Mouse (Mus musculus): ENCODE measurements at regions not wholly inside any gene's neighbourhood (a gene's known extent, or its start where the extent isn't known, plus 50 kb on each side); places are given as distances from the start of the nearest gene placed in this dataset.

DNA sequence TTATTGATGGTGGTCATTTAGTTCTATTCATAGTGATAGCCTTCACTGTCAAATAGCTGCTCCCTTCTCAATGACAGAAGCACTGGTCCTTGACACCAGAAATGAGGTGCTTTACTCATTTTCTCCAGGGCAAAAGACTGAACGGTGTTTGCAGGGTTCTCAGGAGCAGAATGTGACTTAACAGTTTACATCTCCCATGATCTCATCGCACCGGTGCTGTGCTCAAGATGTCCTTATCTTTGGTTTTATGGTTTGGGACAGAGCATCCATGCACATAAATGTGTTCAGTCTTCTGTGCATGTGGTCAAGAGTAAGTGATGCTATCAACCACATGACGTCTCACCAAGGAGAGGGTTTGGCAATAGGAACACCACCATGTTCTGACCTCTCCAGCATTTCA is 78.1 kb upstream of the Pdc start:
- peaks cover 6% of the 10 kb centered on the region; the same call in 1 of the 2 replicates for H3K9me3 ChIP-seq (replicated peaks)
- DNase-seq (ENCODE audit: low spot score) (no peak), ATAC-seq (ENCODE audit: extremely low read depth, insufficient number of reproducible peaks, low FRiP score, poor library complexity, severe bottlenecking) (no peak)
- TF ChIP-seq GATA2 (IDR thresholded peaks at IDR 0.05; ENCODE audit: borderline replicate concordance, low read depth, low read length) (no peak), POLR2AphosphoS5 (IDR thresholded peaks at IDR 0.05; ENCODE audit: insufficient replicate concordance, low read depth, low read length) (no peak), TAL1 (conservative IDR thresholded peaks at IDR 0.05; ENCODE audit: low read depth, low read length) (no peak), CTCF (IDR thresholded peaks at IDR 0.05; ENCODE audit: low read depth, low read length) (no peak), GATA1 (IDR thresholded peaks at IDR 0.05; ENCODE audit: borderline replicate concordance, low read length) (no peak)
- no peaks in the 10 kb centered on the region for H3K4me1 ChIP-seq (ENCODE audit: insufficient read depth, low read depth, low read length)
- no peaks in the 10 kb centered on the region for H3K27me3 ChIP-seq (ENCODE audit: insufficient read depth, low read length)
- H3K4me3 ChIP-seq (ENCODE audit: low read depth, low read length) = no peak overlapping the region
- H3K36me3 ChIP-seq (replicated peaks) = no peaks in the 10 kb centered on the region

DNA sequence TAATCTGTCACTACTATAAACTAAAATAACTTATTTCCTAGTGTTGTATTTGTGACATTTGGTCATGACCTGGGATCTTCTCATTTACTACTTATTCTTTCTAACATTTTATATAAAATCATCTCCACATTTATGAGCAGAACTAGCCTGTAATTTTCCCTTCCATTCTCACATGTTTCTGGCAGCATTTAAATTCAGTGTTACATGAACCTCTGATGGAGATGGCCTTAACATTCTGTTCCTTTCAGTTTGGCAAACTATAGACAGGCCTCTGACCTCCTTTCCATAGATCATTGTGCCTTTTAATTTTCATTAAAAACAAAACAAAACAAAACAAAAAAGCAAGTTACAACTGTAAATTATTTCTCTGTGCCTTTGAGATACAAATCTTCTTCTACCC is 77.1 kb upstream of the Pdc start:
- ATAC-seq (ENCODE audit: extremely low read depth, insufficient number of reproducible peaks, low FRiP score, poor library complexity, severe bottlenecking) = no peak

DNA sequence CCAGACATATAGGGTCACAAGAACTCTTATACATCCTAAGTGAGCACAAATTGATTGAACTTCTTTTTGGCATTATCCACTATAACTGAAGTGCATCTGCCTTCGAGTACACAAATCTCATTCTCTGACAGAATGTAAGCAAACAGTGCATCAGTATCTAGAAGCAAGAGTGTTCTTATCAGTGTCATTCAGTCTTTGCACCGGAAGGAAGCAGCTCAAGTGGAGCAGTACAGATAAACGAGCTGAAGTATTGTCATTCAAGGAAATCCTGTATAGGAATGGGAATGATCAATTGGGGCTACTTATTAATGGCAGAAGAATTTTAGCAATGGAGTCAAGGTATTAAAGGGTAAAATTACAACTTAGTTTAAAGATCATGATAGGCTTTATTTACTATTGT is 74.3 kb upstream of the Pdc start:
- DNase-seq (ENCODE audit: low spot score) (no peak), ATAC-seq (ENCODE audit: extremely low read depth, insufficient number of reproducible peaks, low FRiP score, poor library complexity, severe bottlenecking) (no peak)
- Histone ChIP-seq H3K4me3 (ENCODE audit: low read depth, low read length) (no peak overlapping the region), H3K27me3 (ENCODE audit: insufficient read depth, low read length) (no peaks in the 10 kb centered on the region), H3K36me3 (replicated peaks) (no peaks in the 10 kb centered on the region), H3K4me1 (ENCODE audit: insufficient read depth, low read depth, low read length) (no peaks in the 10 kb centered on the region), H3K9me3 (replicated peaks) (peaks cover 8% of the 10 kb centered on the region; the same call in 1 of the 2 replicates)
- TF ChIP-seq GATA2 (IDR thresholded peaks at IDR 0.05; ENCODE audit: borderline replicate concordance, low read depth, low read length) (no peak), TAL1 (conservative IDR thresholded peaks at IDR 0.05; ENCODE audit: low read depth, low read length) (no peak), CTCF (IDR thresholded peaks at IDR 0.05; ENCODE audit: low read depth, low read length) (no peak)

More for the DNA sequence above, 77.1 kb upstream of the Pdc start:
- Histone ChIP-seq H3K4me1 (ENCODE audit: insufficient read depth, low read depth, low read length) (no peaks in the 10 kb centered on the region), H3K9me3 (replicated peaks) (peaks cover 9% of the 10 kb centered on the region; the same call in 1 of the 2 replicates), H3K27me3 (ENCODE audit: insufficient read depth, low read length) (no peaks in the 10 kb centered on the region), H3K36me3 (replicated peaks) (no peaks in the 10 kb centered on the region), H3K4me3 (ENCODE audit: low read depth, low read length) (no peak overlapping the region)
- DNase-seq (ENCODE audit: low spot score) = no peak
- TF ChIP-seq GATA1 (IDR thresholded peaks at IDR 0.05; ENCODE audit: borderline replicate concordance, low read length) (no peak), GATA2 (IDR thresholded peaks at IDR 0.05; ENCODE audit: borderline replicate concordance, low read depth, low read length) (no peak), POLR2AphosphoS5 (IDR thresholded peaks at IDR 0.05; ENCODE audit: insufficient replicate concordance, low read depth, low read length) (no peak), TAL1 (conservative IDR thresholded peaks at IDR 0.05; ENCODE audit: low read depth, low read length) (no peak), CTCF (IDR thresholded peaks at IDR 0.05; ENCODE audit: low read depth, low read length) (no peak)

DNA sequence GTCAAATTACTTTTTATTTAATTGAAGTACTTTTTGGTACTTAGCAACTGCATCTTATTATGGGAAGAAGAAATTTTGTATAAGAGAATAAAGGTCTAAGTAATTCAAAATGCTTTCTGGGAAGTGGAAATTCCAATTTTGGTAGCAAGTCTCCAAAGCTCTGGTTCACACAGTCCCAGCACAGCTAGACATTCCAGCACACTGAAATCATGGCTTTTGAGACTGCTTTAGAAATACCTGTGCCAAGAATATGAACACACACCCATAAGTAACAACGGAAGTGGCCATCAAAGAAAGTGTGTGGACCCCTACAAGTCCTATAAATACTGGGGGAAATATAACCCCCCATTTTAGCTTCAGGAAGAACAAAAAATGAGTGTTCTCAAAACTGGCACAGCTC is 67.8 kb upstream of the Pdc start:
- ATAC-seq (ENCODE audit: extremely low read depth, insufficient number of reproducible peaks, low FRiP score, poor library complexity, severe bottlenecking) = no peak
- H3K9me3 ChIP-seq (replicated peaks) = peaks cover 13% of the 10 kb centered on the region; the same call in 1 of the 2 replicates

DNA sequence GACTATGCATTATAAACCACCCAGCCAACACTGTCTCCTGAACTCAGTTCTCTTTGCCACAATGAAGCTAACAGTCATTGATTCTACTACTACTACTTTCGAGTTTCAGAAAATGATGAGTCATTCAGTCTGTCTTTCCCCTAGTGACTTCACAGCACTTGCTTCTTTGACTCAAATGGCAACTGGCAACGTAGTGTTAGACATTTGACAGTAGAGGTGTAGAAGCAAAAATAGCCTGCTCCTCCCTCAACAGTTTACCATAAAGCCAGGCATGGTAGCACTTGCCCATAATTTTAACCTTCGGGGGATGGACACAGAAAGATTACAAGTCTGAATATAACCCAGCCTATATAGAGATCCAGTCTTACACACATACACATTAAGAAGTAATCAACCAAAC is 67.3 kb upstream of the Pdc start:
- Histone ChIP-seq H3K9me3 (replicated peaks) (peaks cover 11% of the 10 kb centered on the region; the same call in 1 of the 2 replicates), H3K4me1 (ENCODE audit: insufficient read depth, low read depth, low read length) (no peaks in the 10 kb centered on the region), H3K36me3 (replicated peaks) (no peaks in the 10 kb centered on the region), H3K4me3 (ENCODE audit: low read depth, low read length) (no peak overlapping the region), H3K27me3 (ENCODE audit: insufficient read depth, low read length) (no peaks in the 10 kb centered on the region)
- DNase-seq (ENCODE audit: low spot score) (no peak), ATAC-seq (ENCODE audit: extremely low read depth, insufficient number of reproducible peaks, low FRiP score, poor library complexity, severe bottlenecking) (peak; percentile 24; the same call in 1 of the 2 replicates)
- TF ChIP-seq POLR2AphosphoS5 (IDR thresholded peaks at IDR 0.05; ENCODE audit: insufficient replicate concordance, low read depth, low read length) (no peak), TAL1 (conservative IDR thresholded peaks at IDR 0.05; ENCODE audit: low read depth, low read length) (no peak), GATA1 (IDR thresholded peaks at IDR 0.05; ENCODE audit: borderline replicate concordance, low read length) (no peak), GATA2 (IDR thresholded peaks at IDR 0.05; ENCODE audit: borderline replicate concordance, low read depth, low read length) (no peak), CTCF (IDR thresholded peaks at IDR 0.05; ENCODE audit: low read depth, low read length) (no peak)

More for the DNA sequence above, 67.8 kb upstream of the Pdc start:
- TF ChIP-seq GATA2 (IDR thresholded peaks at IDR 0.05; ENCODE audit: borderline replicate concordance, low read depth, low read length) = no peak
- Histone ChIP-seq H3K4me3 (ENCODE audit: low read depth, low read length) (no peak overlapping the region), H3K36me3 (replicated peaks) (no peaks in the 10 kb centered on the region), H3K27me3 (ENCODE audit: insufficient read depth, low read length) (no peaks in the 10 kb centered on the region), H3K4me1 (ENCODE audit: insufficient read depth, low read depth, low read length) (no peaks in the 10 kb centered on the region)
- no peak for DNase-seq (ENCODE audit: low spot score)

DNA sequence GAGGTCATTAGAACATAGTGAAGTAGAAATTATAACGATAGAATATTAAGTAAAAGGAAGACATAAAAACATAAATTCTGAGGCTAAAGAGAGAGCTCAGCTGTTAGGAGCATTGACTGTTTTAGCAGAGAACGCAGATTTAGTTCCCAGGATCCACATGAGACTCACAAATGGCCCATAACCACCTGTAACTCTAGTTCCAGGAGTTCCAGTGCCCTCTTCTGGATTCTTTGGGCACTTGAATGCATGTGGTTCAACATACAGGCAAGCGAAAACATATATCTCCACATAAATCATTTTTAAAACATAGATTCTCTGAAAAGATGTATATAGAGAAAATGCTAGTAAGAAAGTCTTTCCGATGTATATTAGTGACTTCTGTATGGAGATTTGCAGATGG is 61.6 kb upstream of the Pdc start:
- Histone ChIP-seq H3K27me3 (ENCODE audit: insufficient read depth, low read length) (no peaks in the 10 kb centered on the region), H3K4me1 (ENCODE audit: insufficient read depth, low read depth, low read length) (no peaks in the 10 kb centered on the region), H3K9me3 (replicated peaks) (peaks cover 5% of the 10 kb centered on the region; the same call in 1 of the 2 replicates), H3K36me3 (replicated peaks) (no peaks in the 10 kb centered on the region), H3K4me3 (ENCODE audit: low read depth, low read length) (no peak overlapping the region)
- ATAC-seq (ENCODE audit: extremely low read depth, insufficient number of reproducible peaks, low FRiP score, poor library complexity, severe bottlenecking) (no peak), DNase-seq (ENCODE audit: low spot score) (no peak)
- no peak for TF ChIP-seq GATA1 (IDR thresholded peaks at IDR 0.05; ENCODE audit: borderline replicate concordance, low read length)
- no peak for TF ChIP-seq GATA2 (IDR thresholded peaks at IDR 0.05; ENCODE audit: borderline replicate concordance, low read depth, low read length)
- TF ChIP-seq POLR2AphosphoS5 (IDR thresholded peaks at IDR 0.05; ENCODE audit: insufficient replicate concordance, low read depth, low read length) = no peak
- no peak for TF ChIP-seq TAL1 (conservative IDR thresholded peaks at IDR 0.05; ENCODE audit: low read depth, low read length)
- no peak for TF ChIP-seq CTCF (IDR thresholded peaks at IDR 0.05; ENCODE audit: low read depth, low read length)

DNA sequence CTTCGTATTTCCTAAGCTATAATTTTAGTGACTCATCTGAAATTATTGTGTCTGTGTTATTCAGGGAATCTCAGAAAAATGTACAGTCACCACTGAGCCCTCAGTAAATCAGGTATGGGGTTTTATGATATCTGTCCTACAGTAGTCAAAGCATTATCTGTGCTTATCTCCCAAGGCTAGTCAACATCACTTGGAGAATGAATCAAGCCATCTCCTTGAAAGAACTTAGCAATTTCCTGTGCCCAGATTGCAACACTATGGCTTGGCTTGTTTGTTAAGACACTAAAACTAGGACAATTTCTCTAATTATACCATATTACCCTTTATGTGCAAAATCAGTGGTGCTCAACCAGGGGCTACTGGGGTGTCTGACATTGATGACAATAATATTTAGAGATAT is 58.9 kb upstream of the Pdc start:
- no peaks in the 10 kb centered on the region for H3K9me3 ChIP-seq (replicated peaks)
- DNase-seq (ENCODE audit: low spot score) (no peak), ATAC-seq (ENCODE audit: extremely low read depth, insufficient number of reproducible peaks, low FRiP score, poor library complexity, severe bottlenecking) (no peak)
- no peaks in the 10 kb centered on the region for H3K36me3 ChIP-seq (replicated peaks)
- H3K4me3 ChIP-seq (ENCODE audit: low read depth, low read length) = no peak overlapping the region
- H3K4me1 ChIP-seq (ENCODE audit: insufficient read depth, low read depth, low read length) = no peaks in the 10 kb centered on the region
- no peak for TF ChIP-seq CTCF (IDR thresholded peaks at IDR 0.05; ENCODE audit: low read depth, low read length)
- no peak for TF ChIP-seq GATA1 (IDR thresholded peaks at IDR 0.05; ENCODE audit: borderline replicate concordance, low read length)
- TF ChIP-seq TAL1 (conservative IDR thresholded peaks at IDR 0.05; ENCODE audit: low read depth, low read length) = no peak
- no peak for TF ChIP-seq GATA2 (IDR thresholded peaks at IDR 0.05; ENCODE audit: borderline replicate concordance, low read depth, low read length)
- no peak for TF ChIP-seq POLR2AphosphoS5 (IDR thresholded peaks at IDR 0.05; ENCODE audit: insufficient replicate concordance, low read depth, low read length)
- H3K27me3 ChIP-seq (ENCODE audit: insufficient read depth, low read length) = no peaks in the 10 kb centered on the region
